Mouse (Mus musculus) MEL (cell line): ENCODE results near the gene Epha4. TPM values are rescaled to one million over a fixed set of nuclear protein-coding genes. Genes with fewer than 3 reads are reported as not detected.

Experiments used
- DNase-seq: peaks from one replicate; pipeline ENCODE4 v3.0.0; 2011; ENCODE audit warnings: low read depth, low spot score
- H3K27ac ChIP-seq: 2 replicates; pipeline ENCODE4 v1.5.1; 2012; ENCODE audit warnings: low read depth, mild to moderate bottlenecking, control low read depth, low read length, moderate library complexity; ENCODE audit not compliant: control insufficient read depth
- H3K27me3 ChIP-seq, 2 experiments: fragments of 150-350 bp in 1 of 2; sonication (generic) in 1 of 2; 2 replicates each; pipeline ENCODE4 v1.6.1; 2012; ENCODE audit warnings: low read length in 2 of 2, mild to moderate bottlenecking in 2 of 2, improper control_type of control experiment in 1 of 2, moderate library complexity in 1 of 2; ENCODE audit not compliant: insufficient read depth in 2 of 2, control insufficient read depth in 1 of 2
- H3K36me3 ChIP-seq, 2 experiments: 2 replicates each; pipeline ENCODE4 v1.6.1; 2012 to 2014; ENCODE audit warnings: low read length in 2 of 2, improper control_type of control experiment in 1 of 2, inconsistent platforms in 1 of 2, mild to moderate bottlenecking in 1 of 2; ENCODE audit not compliant: insufficient read depth in 2 of 2, control insufficient read depth in 1 of 2
- H3K4me1 ChIP-seq, 2 experiments: fragments of 150-350 bp in 1 of 2; sonication (generic) in 1 of 2; 2 replicates each; pipeline ENCODE4 v1.6.1; 2012; ENCODE audit warnings: low read length in 2 of 2, improper control_type of control experiment in 1 of 2, mild to moderate bottlenecking in 1 of 2; ENCODE audit not compliant: insufficient read depth in 2 of 2, control insufficient read depth in 1 of 2
- H3K4me3 ChIP-seq, 2 experiments: fragments of 150-350 bp in 1 of 2; sonication (generic) in 1 of 2; 2 replicates each; pipeline ENCODE4 v1.5.1; 2012; ENCODE audit warnings: low read depth in 2 of 2, low read length in 2 of 2, mild to moderate bottlenecking in 2 of 2, moderate library complexity in 2 of 2, control low read depth in 1 of 2, improper control_type of control experiment in 1 of 2; ENCODE audit not compliant: control insufficient read depth in 1 of 2, insufficient read depth in 1 of 2
- H3K79me2 ChIP-seq: 2 replicates; pipeline ENCODE4 v1.6.1; 2012; ENCODE audit warnings: mild to moderate bottlenecking, low read length, moderate library complexity; ENCODE audit not compliant: control insufficient read depth, poor library complexity, insufficient read depth
- H3K9ac ChIP-seq: 2 replicates; pipeline ENCODE4 v1.6.1; 2012; ENCODE audit warnings: low read depth, mild to moderate bottlenecking, control low read depth, low read length, moderate library complexity; ENCODE audit not compliant: control insufficient read depth, poor library complexity, severe bottlenecking
- H3K9me3 ChIP-seq: fragments of 150-350 bp; sonication (generic); replicated peaks from 2 replicates; pipeline ENCODE4 v1.6.1; 2012; ENCODE audit warnings: mild to moderate bottlenecking, low read length, improper control_type of control experiment, moderate library complexity; ENCODE audit not compliant: insufficient read depth
- CHD1 ChIP-seq: IDR thresholded peaks from 2 replicates; pipeline ENCODE4 v1.6.1; 2012; ENCODE audit warnings: low read depth, mild to moderate bottlenecking, inconsistent platforms, low read length, improper control_type of control experiment
- CHD2 ChIP-seq: IDR thresholded peaks from 2 replicates; pipeline ENCODE4 v1.6.1; 2011; ENCODE audit warnings: low read length, improper control_type of control experiment
- CTCF ChIP-seq, 3 experiments: IDR thresholded peaks in 2 of 3; conservative IDR thresholded peaks in 1 of 3; 2 replicates each; pipeline ENCODE4 v1.5.1; 2011 to 2012; ENCODE audit warnings: low read length in 3 of 3, low read depth in 2 of 3, mild to moderate bottlenecking in 2 of 3, improper control_type of control experiment in 1 of 3, inconsistent platforms in 1 of 3, mixed read lengths in 1 of 3, moderate library complexity in 1 of 3; ENCODE audit not compliant: control insufficient read depth in 1 of 3, insufficient read depth in 1 of 3, poor library complexity in 1 of 3, severe bottlenecking in 1 of 3
- E2F4 ChIP-seq: IDR thresholded peaks from 2 replicates; pipeline ENCODE4 v1.6.1; 2011; ENCODE audit warnings: low read depth, low read length, improper control_type of control experiment, borderline replicate concordance
- ELF1 ChIP-seq: IDR thresholded peaks from 2 replicates; pipeline ENCODE4 v1.6.1; 2014; ENCODE audit warnings: low read depth, mild to moderate bottlenecking, inconsistent platforms, low read length, improper control_type of control experiment, moderate library complexity
- EP300 ChIP-seq, 2 experiments: IDR thresholded peaks; 2 replicates each; pipeline ENCODE4 v1.6.1; 2011; ENCODE audit warnings: improper control_type of control experiment in 2 of 2, low read length in 2 of 2, low read depth in 1 of 2, mild to moderate bottlenecking in 1 of 2
- ETS1 ChIP-seq: IDR thresholded peaks from 2 replicates; pipeline ENCODE4 v1.6.1; 2012; ENCODE audit warnings: low read depth, mild to moderate bottlenecking, inconsistent platforms, low read length, improper control_type of control experiment, moderate library complexity
- GABPA ChIP-seq: IDR thresholded peaks from 2 replicates; pipeline ENCODE4 v1.6.1; 2012; ENCODE audit warnings: low read depth, mild to moderate bottlenecking, inconsistent platforms, low read length, improper control_type of control experiment, moderate library complexity
- JUND ChIP-seq: IDR thresholded peaks from 2 replicates; pipeline ENCODE4 v1.6.1; 2011; ENCODE audit warnings: low read depth, mild to moderate bottlenecking, improper control_type of control experiment, low read length
- KAT2A ChIP-seq: conservative IDR thresholded peaks from 2 replicates; pipeline ENCODE4 v1.6.1; 2012; ENCODE audit warnings: low read depth, low read length, improper control_type of control experiment, inconsistent platforms
- MAX ChIP-seq: IDR thresholded peaks from 2 replicates; pipeline ENCODE4 v1.6.1; 2011; ENCODE audit warnings: low read length, improper control_type of control experiment
- MEF2A ChIP-seq: IDR thresholded peaks from 2 replicates; pipeline ENCODE4 v1.6.1; 2014; ENCODE audit warnings: low read depth, mild to moderate bottlenecking, inconsistent platforms, low read length, improper control_type of control experiment; ENCODE audit not compliant: poor library complexity, insufficient replicate concordance, severe bottlenecking; ENCODE audit errors: extremely low read depth
- MXI1 ChIP-seq: IDR thresholded peaks from 2 replicates; pipeline ENCODE4 v1.6.1; 2011; ENCODE audit warnings: mild to moderate bottlenecking, low read depth, low read length, improper control_type of control experiment
- RAD21 ChIP-seq: IDR thresholded peaks from 2 replicates; pipeline ENCODE4 v1.6.1; 2011; ENCODE audit warnings: mild to moderate bottlenecking, low read depth, low read length, improper control_type of control experiment
- UBTF ChIP-seq: IDR thresholded peaks from 2 replicates; pipeline ENCODE4 v1.6.1; 2012; ENCODE audit warnings: low read depth, mild to moderate bottlenecking, inconsistent platforms, low read length, improper control_type of control experiment, moderate library complexity, borderline replicate concordance; ENCODE audit not compliant: insufficient read depth
- ZC3H11A ChIP-seq: IDR thresholded peaks from 2 replicates; pipeline ENCODE4 v1.6.1; 2012; ENCODE audit warnings: low read depth, mild to moderate bottlenecking, inconsistent platforms, low read length, improper control_type of control experiment
- polyA plus RNA-seq, 2 experiments: library from polyadenylated mRNA; stranded (reverse) in 1 of 2; unstranded in 1 of 2; fragments of >175 nt in 1 of 2; fragments of >200 nt in 1 of 2; gene quantifications; 2 replicates each; pipeline versions ENCODE4 v1.2.1 to v1.2.4; 2012; ENCODE audit warnings: low replicate concordance in 2 of 2, low read depth in 1 of 2; ENCODE audit not compliant: insufficient read length in 2 of 2, insufficient read depth in 1 of 2, missing spikeins in 1 of 2
- total RNA-seq: library from RNA; depleted of rRNA; stranded (reverse); fragments of 300-350 nt; gene quantifications from 2 replicates; pipeline ENCODE4 v1.2.3, GENCODE M21; 2012

The Epha4 gene
- total and polyA plus RNA-seq, 3 experiments: not detected

GRCm38 (mm10) chr1:77426956-77427355, 87.9 kb downstream of the Epha4 start:
- Histone ChIP-seq H3K9ac (no peak overlapping the region), H3K27ac (no peak overlapping the region), H3K27me3 (no peaks in the 10 kb centered on the region), H3K4me1 (no peaks in the 10 kb centered on the region)
- DNase-seq: no peak
- no peak for TF ChIP-seq CTCF (IDR thresholded peaks at IDR 0.05 in 2 of 3, conservative IDR thresholded peaks at IDR 0.05 in 1 of 3; ENCODE audit: control insufficient read depth in 1 of 3, insufficient read depth in 1 of 3, low read depth in 2 of 3, low read length in 3 of 3, poor library complexity in 1 of 3, severe bottlenecking in 1 of 3)
- TF ChIP-seq, all 39 proteins: peak for 0
- Histone ChIP-seq H3K36me3 (no peaks in the 10 kb centered on the region), H3K9me3 (no peaks in the 10 kb centered on the region), H3K4me3 (no peak overlapping the region), H3K79me2 (no peaks in the 10 kb centered on the region)

- no peaks in the 10 kb centered on the region for H3K9me3 ChIP-seq
- DNase-seq: no peak
- H3K9ac ChIP-seq: no peak overlapping the region
- H3K4me1 ChIP-seq: no peaks in the 10 kb centered on the region
- no peaks in the 10 kb centered on the region for H3K36me3 ChIP-seq
- H3K27me3 ChIP-seq: no peaks in the 10 kb centered on the region
- TF ChIP-seq E2F4 (no peak), UBTF (no peak), CHD1 (no peak), ETS1 (no peak), JUND (no peak), MXI1 (no peak), ZC3H11A (no peak), KAT2A (no peak), EP300 (IDR thresholded peaks at IDR 0.05; ENCODE audit: low read depth in 1 of 2, low read length in 2 of 2) (no peak)
- TF ChIP-seq, all 39 proteins: peak for 0
- no peak overlapping the region for H3K4me3 ChIP-seq
- H3K79me2 ChIP-seq: no peaks in the 10 kb centered on the region
- H3K27ac ChIP-seq: no peak overlapping the region
Measured at GRCm38 (mm10) chr1:77425171-77425570, 89.7 kb downstream of the Epha4 start.

DNA sequence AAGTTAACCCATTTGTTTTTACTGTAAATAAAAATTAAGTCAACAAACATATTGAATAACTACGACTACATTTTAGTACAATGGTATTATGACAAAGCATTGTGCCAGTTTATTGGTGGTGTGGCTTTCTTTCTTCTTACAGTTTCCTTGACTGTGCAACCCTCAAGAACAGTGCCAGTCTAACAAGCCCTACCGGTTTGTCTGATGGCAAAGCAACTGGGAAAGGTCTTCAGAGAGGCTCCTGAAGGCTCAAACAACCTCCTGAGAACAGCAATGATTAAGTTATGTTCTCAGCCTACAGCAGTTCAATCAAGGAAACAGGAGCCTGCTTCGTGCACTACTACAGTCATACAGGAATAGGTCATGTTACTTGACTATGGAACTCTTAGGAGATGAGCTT, 93.8 kb downstream of the Epha4 start:
- TF ChIP-seq CHD2 (no peak), MEF2A (no peak), MAX (no peak), UBTF (no peak), MXI1 (no peak), CTCF (IDR thresholded peaks at IDR 0.05 in 2 of 3, conservative IDR thresholded peaks at IDR 0.05 in 1 of 3; ENCODE audit: control insufficient read depth in 1 of 3, insufficient read depth in 1 of 3, low read depth in 2 of 3, low read length in 3 of 3, poor library complexity in 1 of 3, severe bottlenecking in 1 of 3) (no peak), ELF1 (no peak), GABPA (no peak), RAD21 (no peak)
- Histone ChIP-seq H3K36me3 (no peaks in the 10 kb centered on the region), H3K9ac (no peak overlapping the region), H3K27me3 (no peaks in the 10 kb centered on the region), H3K4me3 (no peak overlapping the region), H3K27ac (no peak overlapping the region), H3K9me3 (no peaks in the 10 kb centered on the region), H3K79me2 (no peaks in the 10 kb centered on the region), H3K4me1 (no peaks in the 10 kb centered on the region)
- DNase-seq: no peak
